Mouse (Mus musculus): ENCODE data around the gene Abhd2.

The Abhd2 gene

GRCm38 (mm10) chr7:79293605-79294232 lies 20.7 kb downstream of the Abhd2 start:
- DNase-seq (ENCODE audit: low spot score) = no peak

GRCm38 (mm10) chr7:79294449-79294980 lies 21.5 kb downstream of the Abhd2 start:
- no peak for DNase-seq (ENCODE audit: low spot score)

- DNase-seq (ENCODE audit: low spot score) = no peak
Observed at GRCm38 (mm10) chr7:79295196-79295826, 22.3 kb downstream of the Abhd2 start.

- DNase-seq (ENCODE audit: low spot score) = no peak
Observed at GRCm38 (mm10) chr7:79298681-79299080, 25.7 kb downstream of the Abhd2 start.

GRCm38 (mm10) chr7:79299548-79299947 lies 26.5 kb downstream of the Abhd2 start:
- no peak for DNase-seq (ENCODE audit: low spot score)

- no peak for DNase-seq (ENCODE audit: low spot score)
Observed at GRCm38 (mm10) chr7:79300432-79301151, 27.6 kb downstream of the Abhd2 start.

GRCm38 (mm10) chr7:79302145-79302544 lies 29.1 kb downstream of the Abhd2 start:
- DNase-seq (ENCODE audit: low spot score) = no peak

- DNase-seq (ENCODE audit: low spot score) = no peak
Observed at GRCm38 (mm10) chr7:79302586-79302985, 29.6 kb downstream of the Abhd2 start.

- no peak for DNase-seq (ENCODE audit: low spot score)
Observed at GRCm38 (mm10) chr7:79303183-79303761, 30.3 kb downstream of the Abhd2 start.

- no peak for DNase-seq (ENCODE audit: low spot score)
Observed at GRCm38 (mm10) chr7:79308455-79309030, 35.5 kb downstream of the Abhd2 start.

GRCm38 (mm10) chr7:79309247-79310190 lies 36.5 kb downstream of the Abhd2 start:
- peak; percentile 68 for DNase-seq (ENCODE audit: low spot score)

GRCm38 (mm10) chr7:79310191-79310555 lies 37.2 kb downstream of the Abhd2 start:
- DNase-seq (ENCODE audit: low spot score) = no peak

- no peak for DNase-seq (ENCODE audit: low spot score)
Observed at GRCm38 (mm10) chr7:79311420-79311988, 38.5 kb downstream of the Abhd2 start.

GRCm38 (mm10) chr7:79312246-79312645 lies 39.2 kb downstream of the Abhd2 start:
- DNase-seq (ENCODE audit: low spot score) = no peak

- no peak for DNase-seq (ENCODE audit: low spot score)
Observed at GRCm38 (mm10) chr7:79313519-79314059, 40.6 kb downstream of the Abhd2 start.

- DNase-seq (ENCODE audit: low spot score) = no peak
Observed at GRCm38 (mm10) chr7:79314517-79314916, 41.5 kb downstream of the Abhd2 start.

- no peak for DNase-seq (ENCODE audit: low spot score)
Observed at GRCm38 (mm10) chr7:79315149-79315548, 42.1 kb downstream of the Abhd2 start.

- DNase-seq (ENCODE audit: low spot score) = no peak
Observed at GRCm38 (mm10) chr7:79316069-79316695, 43.2 kb downstream of the Abhd2 start.

- DNase-seq (ENCODE audit: low spot score) = no peak
Observed at GRCm38 (mm10) chr7:79317576-79317975, 44.6 kb downstream of the Abhd2 start.

Data from retina, embryonic 14.5 days (tissue).